Mouse (Mus musculus): ENCODE measurements around the gene 2310034G01Rik. TPM values are rescaled to one million over a fixed set of nuclear protein-coding genes. Genes with fewer than 3 reads are reported as not detected.
A peak's percentile ranks its signal among the peaks of the same experiment; 100 is the strongest.

Gene 2310034G01Rik
- polyA plus RNA-seq, 1 experiment from 2014 or later = 1.7 TPM

DNA sequence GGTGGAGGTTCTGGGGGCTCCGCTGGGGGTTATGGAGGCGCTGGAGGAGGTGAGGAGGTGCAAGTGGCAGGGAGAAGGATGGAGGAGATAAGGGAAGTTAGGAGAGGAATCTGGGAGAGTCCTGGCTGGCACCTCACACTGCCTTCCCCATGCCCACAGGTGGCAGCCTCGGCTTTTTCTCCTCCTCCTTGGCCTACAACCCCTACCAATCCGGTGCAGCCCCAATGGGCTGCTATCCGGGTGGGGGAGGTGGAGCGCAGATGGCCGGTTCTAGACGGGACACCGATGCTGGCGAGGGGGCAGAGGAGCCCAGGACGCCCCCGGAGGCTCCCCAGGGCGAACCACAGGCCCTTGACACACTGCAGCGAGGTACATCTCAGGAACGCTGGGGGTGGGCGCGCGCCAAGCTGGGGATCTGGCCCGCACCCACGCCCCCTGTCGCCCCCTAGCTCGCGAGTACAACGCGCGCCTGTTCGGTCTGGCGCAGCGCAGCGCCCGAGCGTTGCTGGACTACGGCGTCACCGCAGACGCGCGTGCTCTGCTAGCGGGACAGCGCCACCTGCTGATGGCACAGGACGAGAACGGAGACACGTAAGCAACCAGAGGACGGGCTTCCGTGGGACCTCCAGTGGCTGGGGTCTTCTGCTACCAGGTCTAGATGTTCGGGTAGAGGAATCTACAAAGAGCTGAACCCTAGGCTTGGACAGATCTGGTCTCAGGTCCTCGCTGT lies 41.2 kb downstream of the 2310034G01Rik start:
- peak; percentile 97 for TF ChIP-seq CTCF (IDR thresholded peaks at IDR 0.05; ENCODE audit: low read depth)
- no peak for TF ChIP-seq EP300 (optimal IDR thresholded peaks at IDR 0.05)
- ATAC-seq (ENCODE audit: low FRiP score, low TSS enrichment) = peak; percentile 8; the same call in 1 of the 2 replicates

DNA sequence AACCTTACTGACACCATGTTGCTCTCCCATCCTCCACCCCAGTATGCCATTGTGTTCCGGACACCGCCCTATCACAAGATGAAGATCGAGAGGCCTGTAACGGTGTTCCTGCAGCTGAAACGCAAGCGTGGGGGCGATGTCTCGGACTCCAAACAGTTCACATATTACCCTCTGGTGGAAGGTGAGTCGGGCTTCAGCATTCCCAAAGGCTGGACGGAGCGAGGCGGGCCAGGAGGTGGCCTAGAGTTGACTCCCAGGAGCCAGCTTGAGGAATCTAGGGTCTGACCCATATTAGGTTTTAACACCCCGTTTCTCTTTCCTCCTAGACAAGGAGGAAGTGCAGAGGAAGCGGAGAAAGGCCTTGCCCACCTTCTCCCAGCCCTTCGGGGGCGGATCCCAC lies 41.8 kb downstream of the 2310034G01Rik start:
- ATAC-seq (ENCODE audit: low FRiP score, low TSS enrichment) (no peak), DNase-seq (ENCODE audit: low spot score) (no peak)
- H3K4me2 ChIP-seq (replicated peaks; ENCODE audit: low read depth) = no peak overlapping the region
- H3K36me3 ChIP-seq (ENCODE audit: control insufficient read depth, insufficient read depth, low read length) = peaks cover 31% of the 10 kb centered on the region
- H3K9ac ChIP-seq (ENCODE audit: low read length) = no peak overlapping the region
- WGBS = 79% methylated on average over 16 of the region's 16 CpGs
- TF ChIP-seq EP300 (optimal IDR thresholded peaks at IDR 0.05) (no peak), CTCF (IDR thresholded peaks at IDR 0.05; ENCODE audit: low read depth) (no peak)
- no peaks in the 10 kb centered on the region for H3K27me3 ChIP-seq (ENCODE audit: control insufficient read depth, insufficient read depth, low read length)
- H3K27ac ChIP-seq (replicated peaks) = no peak overlapping the region
- no peak overlapping the region for H3K4me3 ChIP-seq (ENCODE audit: low read depth, low read length)
- H3K9me3 ChIP-seq (ENCODE audit: control insufficient read depth, low read length) = no peaks in the 10 kb centered on the region
- no peaks in the 10 kb centered on the region; the same call in 1 of the 2 replicates for H3K4me1 ChIP-seq (replicated peaks; ENCODE audit: control insufficient read depth, insufficient read depth)

More for the DNA sequence above, 41.2 kb downstream of the 2310034G01Rik start:
- WGBS = 2% methylated on average over 46 of the region's 47 CpGs
- no peaks in the 10 kb centered on the region for H3K27me3 ChIP-seq (ENCODE audit: control insufficient read depth, insufficient read depth, low read length)
- H3K4me3 ChIP-seq (ENCODE audit: low read depth, low read length) = peak overlapping the region; percentile 35
- peak overlapping the region; percentile 54; the same call in 1 of the 2 replicates for H3K9ac ChIP-seq (ENCODE audit: low read length)
- DNase-seq (ENCODE audit: low spot score) = peak; percentile 87
- no peaks in the 10 kb centered on the region for H3K9me3 ChIP-seq (ENCODE audit: control insufficient read depth, low read length)
- no peak overlapping the region for H3K27ac ChIP-seq (replicated peaks)
- peak overlapping the region; percentile 69 for H3K4me2 ChIP-seq (replicated peaks; ENCODE audit: low read depth)
- peaks cover 32% of the 10 kb centered on the region for H3K36me3 ChIP-seq (ENCODE audit: control insufficient read depth, insufficient read depth, low read length)
- no peaks in the 10 kb centered on the region; the same call in 1 of the 2 replicates for H3K4me1 ChIP-seq (replicated peaks; ENCODE audit: control insufficient read depth, insufficient read depth)

DNA sequence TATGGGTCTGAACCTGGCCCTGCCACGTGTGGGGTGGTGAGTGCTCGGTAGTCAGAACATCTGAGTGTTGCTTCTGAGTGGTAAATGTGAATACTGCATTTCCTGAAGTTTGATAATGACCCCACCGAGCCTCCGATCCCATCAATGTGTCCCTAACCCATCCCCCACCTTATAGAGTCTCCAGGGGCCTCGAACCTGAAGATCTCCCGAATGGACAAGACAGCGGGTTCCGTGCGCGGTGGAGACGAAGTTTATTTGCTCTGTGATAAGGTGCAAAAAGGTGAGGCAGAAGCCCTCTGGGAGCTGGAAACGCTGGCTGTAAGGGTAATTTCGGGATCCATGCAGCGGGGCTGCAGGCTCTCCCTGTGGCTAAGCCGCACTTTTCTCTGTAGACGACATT lies 42.3 kb downstream of the 2310034G01Rik start:
- Histone ChIP-seq H3K9me3 (ENCODE audit: control insufficient read depth, low read length) (no peaks in the 10 kb centered on the region), H3K36me3 (ENCODE audit: control insufficient read depth, insufficient read depth, low read length) (peaks cover 27% of the 10 kb centered on the region), H3K27me3 (ENCODE audit: control insufficient read depth, insufficient read depth, low read length) (no peaks in the 10 kb centered on the region), H3K4me2 (replicated peaks; ENCODE audit: low read depth) (no peak overlapping the region), H3K27ac (replicated peaks) (no peak overlapping the region), H3K4me1 (replicated peaks; ENCODE audit: control insufficient read depth, insufficient read depth) (no peaks in the 10 kb centered on the region; the same call in 1 of the 2 replicates), H3K4me3 (ENCODE audit: low read depth, low read length) (no peak overlapping the region), H3K9ac (ENCODE audit: low read length) (no peak overlapping the region)
- TF ChIP-seq EP300 (optimal IDR thresholded peaks at IDR 0.05) = no peak
- no peak for TF ChIP-seq CTCF (IDR thresholded peaks at IDR 0.05; ENCODE audit: low read depth)
- ATAC-seq (ENCODE audit: low FRiP score, low TSS enrichment) (no peak), DNase-seq (ENCODE audit: low spot score) (no peak)
- 89% methylated on average over 16 of the region's 16 CpGs for WGBS

DNA sequence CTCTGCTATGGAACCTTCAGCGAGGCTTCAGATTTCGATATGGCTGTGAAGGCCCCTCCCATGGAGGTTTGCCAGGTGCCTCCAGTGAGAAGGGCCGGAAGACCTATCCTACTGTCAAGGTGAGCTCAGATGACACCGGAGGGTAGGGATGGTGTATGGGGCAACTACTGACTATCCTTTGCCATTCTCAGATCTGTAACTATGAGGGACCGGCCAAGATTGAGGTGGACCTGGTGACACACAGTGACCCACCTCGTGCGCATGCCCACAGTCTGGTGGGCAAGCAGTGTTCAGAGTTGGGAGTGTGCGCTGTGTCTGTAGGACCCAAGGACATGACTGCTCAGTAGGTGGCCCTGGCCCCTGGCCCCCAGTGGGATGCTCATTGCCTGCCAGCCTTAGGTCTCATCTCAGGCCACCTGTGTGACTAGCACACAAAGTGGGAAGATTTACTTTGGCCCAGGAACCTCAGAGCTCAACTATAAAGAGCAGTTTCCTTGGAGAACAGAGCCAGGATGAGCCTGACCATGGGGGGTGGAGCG lies 43.3 kb downstream of the 2310034G01Rik start:
- WGBS = 89% methylated on average over 9 of the region's 9 CpGs
- no peak overlapping the region for H3K9ac ChIP-seq (ENCODE audit: low read length)
- peaks cover 21% of the 10 kb centered on the region for H3K36me3 ChIP-seq (ENCODE audit: control insufficient read depth, insufficient read depth, low read length)
- no peak overlapping the region for H3K27ac ChIP-seq (replicated peaks)
- ATAC-seq (ENCODE audit: low FRiP score, low TSS enrichment) (no peak), DNase-seq (ENCODE audit: low spot score) (no peak)
- no peaks in the 10 kb centered on the region; the same call in 1 of the 2 replicates for H3K4me1 ChIP-seq (replicated peaks; ENCODE audit: control insufficient read depth, insufficient read depth)
- H3K27me3 ChIP-seq (ENCODE audit: control insufficient read depth, insufficient read depth, low read length) = no peaks in the 10 kb centered on the region
- H3K4me2 ChIP-seq (replicated peaks; ENCODE audit: low read depth) = no peak overlapping the region; the same call in 1 of the 2 replicates
- no peaks in the 10 kb centered on the region for H3K9me3 ChIP-seq (ENCODE audit: control insufficient read depth, low read length)
- no peak overlapping the region for H3K4me3 ChIP-seq (ENCODE audit: low read depth, low read length)
- TF ChIP-seq CTCF (IDR thresholded peaks at IDR 0.05; ENCODE audit: low read depth) = no peak
- TF ChIP-seq EP300 (optimal IDR thresholded peaks at IDR 0.05) = no peak

DNA sequence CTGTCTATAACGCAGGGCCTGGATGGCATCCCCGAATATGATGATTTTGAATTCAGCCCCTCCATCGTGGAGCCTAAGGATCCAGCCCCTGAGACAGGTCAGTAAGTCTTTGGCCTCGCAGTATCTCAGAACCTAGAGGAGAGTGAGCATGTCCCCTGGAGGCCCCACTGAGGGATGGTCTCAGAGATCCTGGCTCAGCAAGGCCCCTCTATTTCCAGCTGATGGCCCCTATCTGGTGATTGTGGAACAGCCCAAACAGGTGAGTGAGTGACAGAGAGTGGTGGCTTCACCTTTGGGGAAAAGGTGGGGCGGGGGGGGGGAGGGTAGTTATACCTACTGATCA lies 43.9 kb downstream of the 2310034G01Rik start:
- H3K4me3 ChIP-seq (ENCODE audit: low read depth, low read length) = peak overlapping the region; percentile 79
- peak overlapping the region; percentile 75 for H3K9ac ChIP-seq (ENCODE audit: low read length)
- H3K36me3 ChIP-seq (ENCODE audit: control insufficient read depth, insufficient read depth, low read length) = peaks cover 18% of the 10 kb centered on the region
- TF ChIP-seq CTCF (IDR thresholded peaks at IDR 0.05; ENCODE audit: low read depth) (no peak), EP300 (optimal IDR thresholded peaks at IDR 0.05) (no peak)
- no peaks in the 10 kb centered on the region for H3K27me3 ChIP-seq (ENCODE audit: control insufficient read depth, insufficient read depth, low read length)
- 53% methylated on average over 5 of the region's 5 CpGs for WGBS
- peak overlapping the region; percentile 90; the same call in 1 of the 2 replicates for H3K27ac ChIP-seq (replicated peaks)
- H3K4me1 ChIP-seq (replicated peaks; ENCODE audit: control insufficient read depth, insufficient read depth) = no peaks in the 10 kb centered on the region; the same call in 1 of the 2 replicates
- DNase-seq (ENCODE audit: low spot score) = no peak
- no peaks in the 10 kb centered on the region for H3K9me3 ChIP-seq (ENCODE audit: control insufficient read depth, low read length)
- H3K4me2 ChIP-seq (replicated peaks; ENCODE audit: low read depth) = peak overlapping the region; percentile 97
- ATAC-seq (ENCODE audit: low FRiP score, low TSS enrichment) = no peak

All from stomach, postnatal 0 days (tissue).